In genomic region chr9:68827441-68827840, GRCm38 (mm10) we compare ENCODE assay signal across 24 mouse cellular contexts.
A peak's percentile ranks its signal among the peaks of the same experiment; 100 is the strongest.
DNase-seq lines count a peak whose midpoint lies in the region; ATAC-seq and TF ChIP-seq lines count a peak whose summit lies in the region.
"Had no signal": no experiment of that assay in that cellular context is flagged by ENCODE, and none has a peak within 500 bp of the region (broad histone marks: within the 10 kb centered on the region; RNA-seq: fewer than 3 reads in every experiment).

No protein-coding gene starts in this region.

- H3K4me2 ChIP-seq in limb, embryonic 14.5 days (replicated peaks; ENCODE audit: low read depth, low read length, severe bottlenecking): no peak overlapping the region
- H3K4me2 ChIP-seq in midbrain, postnatal 0 days (ENCODE audit: low read depth, low read length, poor library complexity, severe bottlenecking): no peak overlapping the region
- no peak overlapping the region for H3K4me2 ChIP-seq in midbrain, embryonic 13.5 days (replicated peaks)
- no peak overlapping the region for H3K4me2 ChIP-seq in stomach, postnatal 0 days (replicated peaks; ENCODE audit: low read depth)
- H3K4me2 ChIP-seq: embryonic facial prominence, embryonic 12.5 days; heart, embryonic 12.5 days; limb, embryonic 15.5 days had no signal

- H3K4me3 ChIP-seq in gastrocnemius, adult 2 months: no peak overlapping the region
- H3K4me3 ChIP-seq in limb, embryonic 14.5 days (replicated peaks; ENCODE audit: low read length): no peak overlapping the region
- H3K4me3 ChIP-seq in limb, embryonic 10.5 days: no peak overlapping the region
- H3K4me3 ChIP-seq in midbrain, postnatal 0 days (ENCODE audit: low read depth, low read length): no peak overlapping the region
- no peak overlapping the region for H3K4me3 ChIP-seq in midbrain, embryonic 13.5 days (replicated peaks)
- H3K4me3 ChIP-seq in stomach, postnatal 0 days (ENCODE audit: low read depth, low read length): no peak overlapping the region
- H3K4me3 ChIP-seq: embryonic facial prominence, embryonic 12.5 days; heart, embryonic 12.5 days; hindbrain, embryonic 10.5 days; limb, embryonic 15.5 days; midbrain, embryonic 10.5 days had no signal

- no peak overlapping the region for H3K9ac ChIP-seq in limb, embryonic 14.5 days (ENCODE audit: low read depth, low read length, severe bottlenecking)
- H3K9ac ChIP-seq in midbrain, postnatal 0 days (replicated peaks; ENCODE audit: low read length, poor library complexity, severe bottlenecking): no peak overlapping the region
- H3K9ac ChIP-seq in midbrain, embryonic 13.5 days (replicated peaks): no peak overlapping the region
- no peak overlapping the region for H3K9ac ChIP-seq in stomach, postnatal 0 days (ENCODE audit: low read length)
- H3K9ac ChIP-seq: embryonic facial prominence, embryonic 12.5 days; heart, embryonic 12.5 days; limb, embryonic 15.5 days had no signal

- TF ChIP-seq CTCF in gastrocnemius, adult 2 months (IDR thresholded peaks at IDR 0.05): no peak
- no peak for TF ChIP-seq CTCF in midbrain, postnatal 0 days (IDR thresholded peaks at IDR 0.05)
- no peak for TF ChIP-seq CTCF in stomach, postnatal 0 days (IDR thresholded peaks at IDR 0.05; ENCODE audit: low read depth)

- H3K27me3 ChIP-seq in limb, embryonic 14.5 days (ENCODE audit: control insufficient read depth, insufficient read depth, low read length): no peaks in the 10 kb centered on the region
- 0 out of 2 replicates have a peak, but pooled peaks cover 3% of the 10 kb centered on the region for H3K27me3 ChIP-seq in limb, embryonic 10.5 days (ENCODE audit: low read depth, poor library complexity, severe bottlenecking)
- no peaks in the 10 kb centered on the region for H3K27me3 ChIP-seq in midbrain, postnatal 0 days (ENCODE audit: insufficient read depth, low read length)
- no peaks in the 10 kb centered on the region for H3K27me3 ChIP-seq in midbrain, embryonic 13.5 days
- no peaks in the 10 kb centered on the region for H3K27me3 ChIP-seq in stomach, postnatal 0 days (ENCODE audit: control insufficient read depth, insufficient read depth, low read length)
- H3K27me3 ChIP-seq: embryonic facial prominence, embryonic 12.5 days; heart, embryonic 12.5 days; limb, embryonic 15.5 days had no signal

- H3K27ac ChIP-seq in gastrocnemius, adult 2 months: peak overlapping the region; percentile 21
- H3K27ac ChIP-seq in limb, embryonic 14.5 days (replicated peaks; ENCODE audit: low read depth, low read length): no peak overlapping the region
- H3K27ac ChIP-seq in limb, embryonic 10.5 days: no peak overlapping the region
- H3K27ac ChIP-seq in midbrain, postnatal 0 days (ENCODE audit: low read depth, low read length): no peak overlapping the region
- H3K27ac ChIP-seq in midbrain, embryonic 13.5 days: no peak overlapping the region
- H3K27ac ChIP-seq in stomach, postnatal 0 days (replicated peaks): no peak overlapping the region
- H3K27ac ChIP-seq: embryonic facial prominence, embryonic 12.5 days; hindbrain, embryonic 10.5 days; limb, embryonic 15.5 days; midbrain, embryonic 10.5 days had no signal

- peaks cover 5% of the 10 kb centered on the region; the same call in 1 of the 2 replicates for H3K4me1 ChIP-seq in limb, embryonic 14.5 days (ENCODE audit: control insufficient read depth, insufficient read depth, low read length)
- peaks cover 7% of the 10 kb centered on the region; the same call in 1 of the 2 replicates for H3K4me1 ChIP-seq in limb, embryonic 10.5 days
- no peaks in the 10 kb centered on the region for H3K4me1 ChIP-seq in midbrain, postnatal 0 days (ENCODE audit: insufficient read depth, low read length)
- H3K4me1 ChIP-seq in midbrain, embryonic 13.5 days (replicated peaks): no peaks in the 10 kb centered on the region
- H3K4me1 ChIP-seq in stomach, postnatal 0 days (replicated peaks; ENCODE audit: control insufficient read depth, insufficient read depth): no peaks in the 10 kb centered on the region
- H3K4me1 ChIP-seq: hindbrain, embryonic 10.5 days; midbrain, embryonic 10.5 days had no signal

- no peaks in the 10 kb centered on the region for H3K36me3 ChIP-seq in limb, embryonic 14.5 days (ENCODE audit: control insufficient read depth, insufficient read depth, low read length)
- H3K36me3 ChIP-seq in limb, embryonic 10.5 days: no peaks in the 10 kb centered on the region
- no peaks in the 10 kb centered on the region for H3K36me3 ChIP-seq in midbrain, postnatal 0 days (ENCODE audit: insufficient read depth, low read length)
- H3K36me3 ChIP-seq in midbrain, embryonic 13.5 days: no peaks in the 10 kb centered on the region
- H3K36me3 ChIP-seq in stomach, postnatal 0 days (ENCODE audit: control insufficient read depth, insufficient read depth, low read length): no peaks in the 10 kb centered on the region
- H3K36me3 ChIP-seq: embryonic facial prominence, embryonic 12.5 days; heart, embryonic 12.5 days; hindbrain, embryonic 10.5 days; limb, embryonic 15.5 days; midbrain, embryonic 10.5 days had no signal

- intact Hi-C loops in gastrocnemius, adult 2 months (cut with DNase I): no loop called here

- 58% methylated on average over 3 of the region's 3 CpGs for WGBS in limb, embryonic 14.5 days
- WGBS in limb, embryonic 10.5 days: 90% methylated on average over 3 of the region's 3 CpGs
- 81% methylated on average over 3 of the region's 3 CpGs for WGBS in midbrain, postnatal 0 days
- 85% methylated on average over 3 of the region's 3 CpGs for WGBS in midbrain, embryonic 13.5 days
- 31% methylated on average over 3 of the region's 3 CpGs for WGBS in stomach, postnatal 0 days

- ATAC-seq in limb, embryonic 14.5 days (ENCODE audit: low FRiP score, low read depth): no peak
- ATAC-seq in midbrain, postnatal 0 days (ENCODE audit: low FRiP score): no peak
- no peak for ATAC-seq in midbrain, embryonic 13.5 days
- peak; percentile 6; the same call in 1 of the 2 replicates for ATAC-seq in stomach, postnatal 0 days (ENCODE audit: low FRiP score, low TSS enrichment)
- ATAC-seq: CD4-positive, CD25-positive, alpha-beta regulatory T cell, adult 4 months; forebrain, embryonic 14.5 days had no signal

- no peak for TF ChIP-seq EP300 in stomach, postnatal 0 days (optimal IDR thresholded peaks at IDR 0.05)

- H3K9me3 ChIP-seq in limb, embryonic 14.5 days (ENCODE audit: control insufficient read depth, low read length): no peaks in the 10 kb centered on the region
- H3K9me3 ChIP-seq in limb, embryonic 10.5 days (replicated peaks): no peaks in the 10 kb centered on the region
- H3K9me3 ChIP-seq in midbrain, postnatal 0 days (ENCODE audit: low read length): no peaks in the 10 kb centered on the region
- H3K9me3 ChIP-seq in midbrain, embryonic 13.5 days: no peaks in the 10 kb centered on the region
- no peaks in the 10 kb centered on the region for H3K9me3 ChIP-seq in stomach, postnatal 0 days (ENCODE audit: control insufficient read depth, low read length)
- H3K9me3 ChIP-seq: embryonic facial prominence, embryonic 12.5 days; heart, embryonic 12.5 days; hindbrain, embryonic 10.5 days; limb, embryonic 15.5 days; midbrain, embryonic 10.5 days had no signal

- no peak for DNase-seq in gastrocnemius, adult 2 months
- no peak for DNase-seq in gastrocnemius, adult 18-20 months (ENCODE audit: low spot score)
- peak; percentile 68 for DNase-seq in limb, embryonic 14.5 days (ENCODE audit: low spot score)
- no peak for DNase-seq in limb, embryonic 10.5 days (ENCODE audit: low spot score)
- DNase-seq in midbrain, postnatal 0 days (ENCODE audit: low spot score): peak; percentile 23
- no peak for DNase-seq in stomach, postnatal 0 days (ENCODE audit: low spot score)
- DNase-seq in adrenal gland, postnatal 14 days: no peak
- DNase-seq: cerebellum, adult 11-12 months; cerebellum, postnatal 14 days; gastrocnemius, postnatal 10 days; heart, postnatal 10 days; kidney, adult 11 months; kidney, postnatal 36 days; layer of hippocampus, postnatal 36 days; lung, adult 18-20 months; thymus, postnatal 36 days had no signal

- TF ChIP-seq POLR2A in limb, embryonic 14.5 days (IDR thresholded peaks at IDR 0.05; ENCODE audit: borderline replicate concordance, extremely low read depth, insufficient read depth, insufficient read length): no peak

Comparison
In these comparisons a context has a peak if more than half of its experiments do, and no peak if none do; other contexts are left out.
1. DNase-seq: peak in limb, embryonic 14.5 days (single experiment) and midbrain, postnatal 0 days (single experiment); none in gastrocnemius, adult 2 months (single experiment), gastrocnemius, adult 18-20 months (single experiment), limb, embryonic 10.5 days (single experiment), stomach, postnatal 0 days (single experiment) and adrenal gland, postnatal 14 days (single experiment).